Mouse (Mus musculus) embryonic facial prominence, embryonic 15.5 days (tissue): ENCODE results near the gene Coro7. TPM values are rescaled to one million over a fixed set of nuclear protein-coding genes. Genes with fewer than 3 reads are reported as not detected.
A peak's percentile ranks its signal among the peaks of the same experiment; 100 is the strongest.
"Not testable (repeated sequence)": the region's sequence is repeated elsewhere in the genome, so short reads cannot be mapped to it uniquely, and the experiment has no call there.

Source experiments
- ATAC-seq: fragments of 200-750 bp; cut with Nextera tagmentation; 2 replicates; pipeline ENCODE4 v1.8.0; 2017; ENCODE audit warnings: low read depth, moderate TSS enrichment; ENCODE audit not compliant: insufficient number of reproducible peaks, low FRiP score, low TSS enrichment
- H3K27ac ChIP-seq: fragments of 300-500 bp; sonication (generic); replicated peaks from 2 replicates; pipeline ENCODE4 v1.5.1; 2015; ENCODE audit warnings: mild to moderate bottlenecking, inconsistent platforms
- H3K27me3 ChIP-seq: fragments of 300-500 bp; sonication (generic); 2 replicates; pipeline ENCODE4 v1.6.1; 2015; ENCODE audit warnings: inconsistent platforms
- H3K36me3 ChIP-seq: fragments of 300-500 bp; sonication (generic); 2 replicates; pipeline ENCODE4 v1.6.1; 2015; ENCODE audit warnings: mild to moderate bottlenecking, inconsistent platforms
- H3K4me1 ChIP-seq: fragments of 300-500 bp; sonication (generic); 2 replicates; pipeline ENCODE4 v1.6.1; 2015; ENCODE audit warnings: inconsistent platforms
- H3K4me2 ChIP-seq: fragments of 300-500 bp; sonication (generic); replicated peaks from 2 replicates; pipeline ENCODE4 v1.6.1; 2015; ENCODE audit warnings: mild to moderate bottlenecking, inconsistent platforms
- H3K4me3 ChIP-seq: fragments of 300-500 bp; sonication (generic); replicated peaks from 2 replicates; pipeline ENCODE4 v1.5.1; 2015; ENCODE audit warnings: mild to moderate bottlenecking, inconsistent platforms
- H3K9ac ChIP-seq: fragments of 300-500 bp; sonication (generic); 2 replicates; pipeline ENCODE4 v1.6.1; 2015; ENCODE audit warnings: inconsistent platforms
- H3K9me3 ChIP-seq: fragments of 300-500 bp; sonication (generic); replicated peaks from 2 replicates; pipeline ENCODE4 v1.6.1; 2016; ENCODE audit warnings: inconsistent platforms
- WGBS: fragments of 180-500 bp; shearing (Covaris S2); methylation state at CpG from one replicate; pipeline ENCODE4 v1.1.7; 2015; 5-methylcytosine and 5-hydroxymethylcytosine counted together
- polyA plus RNA-seq: library from polyadenylated mRNA; unstranded; fragments of >200 nt; fragmentation: Nextera tagmentation; extraction: Ambion mirVana; gene quantifications from 2 replicates; pipeline ENCODE4 v1.2.1, GENCODE M21; 2015

Coro7 gene
- polyA plus RNA-seq, 1 experiment from 2014 or later: 21.4 TPM

GRCm38 (mm10) chr16:4592909-4593875 lies 86.4 kb downstream of the Coro7 start:
- Histone ChIP-seq H3K27me3 (no peaks in the 10 kb centered on the region), H3K9me3 (no peaks in the 10 kb centered on the region), H3K4me1 (peaks cover 45% of the 10 kb centered on the region), H3K9ac (peak overlapping the region; percentile 58), H3K27ac (peak overlapping the region; percentile 92), H3K36me3 (peaks cover 4% of the 10 kb centered on the region), H3K4me2 (peak overlapping the region; percentile 90), H3K4me3 (peak overlapping the region; percentile 82)
- ATAC-seq: no peak
- WGBS: 15% methylated on average over 32 of the region's 32 CpGs

GRCm38 (mm10) chr16:4590236-4590635 lies 89.3 kb downstream of the Coro7 start:
- H3K27me3 ChIP-seq: no peaks in the 10 kb centered on the region
- ATAC-seq: no peak

GRCm38 (mm10) chr16:4587516-4588210 lies 91.9 kb downstream of the Coro7 start:
- Histone ChIP-seq H3K27me3 (no peaks in the 10 kb centered on the region), H3K27ac (peak overlapping the region; percentile 93), H3K9ac (peak overlapping the region; percentile 35; the same call in 1 of the 2 replicates), H3K36me3 (peaks cover 4% of the 10 kb centered on the region; the same call in 1 of the 2 replicates), H3K4me1 (peaks cover 26% of the 10 kb centered on the region), H3K4me3 (0 out of 2 replicates have a peak overlapping the region, but pooled peaks have one; percentile 54), H3K4me2 (no peak overlapping the region), H3K9me3 (no peaks in the 10 kb centered on the region)
- WGBS: 50% methylated on average over 5 of the region's 5 CpGs
- no peak for ATAC-seq

More at GRCm38 (mm10) chr16:4590236-4590635, 89.3 kb downstream of the Coro7 start:
- Histone ChIP-seq H3K27ac (no peak overlapping the region), H3K4me1 (peaks cover 36% of the 10 kb centered on the region), H3K36me3 (peaks cover 4% of the 10 kb centered on the region; the same call in 1 of the 2 replicates), H3K9ac (no peak overlapping the region), H3K4me2 (no peak overlapping the region), H3K4me3 (no peak overlapping the region), H3K9me3 (no peaks in the 10 kb centered on the region)
- WGBS: 96% methylated on average over 9 of the region's 9 CpGs

- peak overlapping the region; percentile 35 for H3K9ac ChIP-seq
- H3K4me3 ChIP-seq: peak overlapping the region; percentile 54
- peaks cover 4% of the 10 kb centered on the region; the same call in 1 of the 2 replicates for H3K36me3 ChIP-seq
- H3K27me3 ChIP-seq: no peaks in the 10 kb centered on the region
- peak overlapping the region; percentile 65 for H3K4me2 ChIP-seq
- H3K27ac ChIP-seq: peak overlapping the region; percentile 93
- H3K4me1 ChIP-seq: peaks cover 21% of the 10 kb centered on the region
- ATAC-seq: peak; percentile 97
- H3K9me3 ChIP-seq: no peaks in the 10 kb centered on the region
- WGBS: under 1% methylated on average over 43 of the region's 43 CpGs
Measured at GRCm38 (mm10) chr16:4586531-4587123, 93.0 kb downstream of the Coro7 start.

GRCm38 (mm10) chr16:4585642-4586530 lies 93.7 kb downstream of the Coro7 start:
- peak overlapping the region; percentile 93 for H3K27ac ChIP-seq
- no peaks in the 10 kb centered on the region for H3K27me3 ChIP-seq
- WGBS: 8% methylated on average over 14 of the region's 14 CpGs
- no peak for ATAC-seq
- H3K9me3 ChIP-seq: no peaks in the 10 kb centered on the region
- H3K4me3 ChIP-seq: peak overlapping the region; percentile 54
- peaks cover 21% of the 10 kb centered on the region for H3K4me1 ChIP-seq
- H3K9ac ChIP-seq: peak overlapping the region; percentile 28; the same call in 1 of the 2 replicates
- H3K4me2 ChIP-seq: peak overlapping the region; percentile 65
- H3K36me3 ChIP-seq: peaks cover 4% of the 10 kb centered on the region; the same call in 1 of the 2 replicates

GRCm38 (mm10) chr16:4584438-4584837 lies 95.1 kb downstream of the Coro7 start:
- Histone ChIP-seq H3K9me3 (no peaks in the 10 kb centered on the region), H3K27me3 (no peaks in the 10 kb centered on the region), H3K4me3 (no peak overlapping the region), H3K27ac (no peak overlapping the region), H3K36me3 (no peaks in the 10 kb centered on the region), H3K4me1 (peaks cover 21% of the 10 kb centered on the region), H3K4me2 (no peak overlapping the region), H3K9ac (no peak overlapping the region)
- WGBS: 67% methylated on average over 5 of the region's 5 CpGs
- no peak for ATAC-seq

- no peak overlapping the region for H3K9ac ChIP-seq
- H3K9me3 ChIP-seq: no peaks in the 10 kb centered on the region
- 70% methylated on average over 3 of the region's 3 CpGs for WGBS
- H3K4me2 ChIP-seq: no peak overlapping the region
- no peaks in the 10 kb centered on the region for H3K36me3 ChIP-seq
- H3K27ac ChIP-seq: no peak overlapping the region
- peaks cover 21% of the 10 kb centered on the region for H3K4me1 ChIP-seq
- H3K27me3 ChIP-seq: no peaks in the 10 kb centered on the region
- no peak for ATAC-seq
- no peak overlapping the region for H3K4me3 ChIP-seq
Measured at GRCm38 (mm10) chr16:4583807-4584206, 95.8 kb downstream of the Coro7 start.

- H3K9me3 ChIP-seq, H3K4me2 ChIP-seq, H3K27me3 ChIP-seq, ATAC-seq, H3K4me3 ChIP-seq, H3K36me3 ChIP-seq, H3K9ac ChIP-seq, H3K27ac ChIP-seq, H3K4me1 ChIP-seq: not testable (repeated sequence)
- WGBS: 74% methylated on average over 4 of the region's 4 CpGs
Measured at GRCm38 (mm10) chr16:4581179-4581578, 98.4 kb downstream of the Coro7 start.

GRCm38 (mm10) chr16:4578630-4579029 lies 100.9 kb downstream of the Coro7 start:
- H3K4me2 ChIP-seq: no peak overlapping the region
- ATAC-seq: no peak
- no peak overlapping the region for H3K27ac ChIP-seq
- WGBS: 58% methylated on average over 7 of the region's 7 CpGs
- H3K9me3 ChIP-seq: no peaks in the 10 kb centered on the region
- no peak overlapping the region for H3K4me3 ChIP-seq
- H3K9ac ChIP-seq: no peak overlapping the region
- no peaks in the 10 kb centered on the region for H3K36me3 ChIP-seq
- peaks cover 5% of the 10 kb centered on the region; the same call in 1 of the 2 replicates for H3K4me1 ChIP-seq
- H3K27me3 ChIP-seq: no peaks in the 10 kb centered on the region

GRCm38 (mm10) chr16:4576873-4577272 lies 102.7 kb downstream of the Coro7 start:
- Histone ChIP-seq H3K9ac (no peak overlapping the region), H3K27me3 (no peaks in the 10 kb centered on the region), H3K36me3 (no peaks in the 10 kb centered on the region), H3K27ac (no peak overlapping the region), H3K9me3 (no peaks in the 10 kb centered on the region), H3K4me1 (peaks cover 5% of the 10 kb centered on the region; the same call in 1 of the 2 replicates), H3K4me3 (no peak overlapping the region), H3K4me2 (no peak overlapping the region)
- WGBS: 34% methylated on average over 2 of the region's 2 CpGs
- ATAC-seq: no peak
